Mouse (Mus musculus) heart, embryonic 15.5 days (tissue): ENCODE measurements around the gene Wfdc3. TPM values are rescaled to one million over a fixed set of nuclear protein-coding genes. Genes with fewer than 3 reads are reported as not detected.
A peak's percentile ranks its signal among the peaks of the same experiment; 100 is the strongest.

Experiments used
- ATAC-seq: fragments of 200-750 bp; cut with Nextera tagmentation; replicated peaks from 2 replicates; pipeline ENCODE4 v1.8.0; 2017; ENCODE audit warnings: low read depth, moderate TSS enrichment; ENCODE audit not compliant: insufficient number of reproducible peaks, insufficient read depth, low FRiP score
- H3K27ac ChIP-seq: fragments of 300-500 bp; sonication (generic); 2 replicates; pipeline ENCODE4 v1.5.1; 2015; ENCODE audit warnings: mild to moderate bottlenecking, inconsistent platforms
- H3K27me3 ChIP-seq: fragments of 300-500 bp; sonication (generic); 2 replicates; pipeline ENCODE4 v1.6.1; 2015; ENCODE audit warnings: inconsistent platforms
- H3K36me3 ChIP-seq: fragments of 300-500 bp; sonication (generic); 2 replicates; pipeline ENCODE4 v1.6.1; 2015; ENCODE audit warnings: mild to moderate bottlenecking, inconsistent platforms
- H3K4me1 ChIP-seq: fragments of 300-500 bp; sonication (generic); replicated peaks from 2 replicates; pipeline ENCODE4 v1.6.1; 2015; ENCODE audit warnings: inconsistent platforms
- H3K4me2 ChIP-seq: fragments of 300-500 bp; sonication (generic); 2 replicates; pipeline ENCODE4 v1.6.1; 2015; ENCODE audit warnings: inconsistent platforms, mild to moderate bottlenecking, moderate library complexity
- H3K4me3 ChIP-seq: fragments of 300-500 bp; sonication (generic); 2 replicates; pipeline ENCODE4 v1.5.1; 2015; ENCODE audit warnings: mild to moderate bottlenecking, inconsistent platforms
- H3K9ac ChIP-seq: fragments of 300-500 bp; sonication (generic); 2 replicates; pipeline ENCODE4 v1.6.1; 2015; ENCODE audit warnings: mild to moderate bottlenecking, inconsistent platforms
- H3K9me3 ChIP-seq: fragments of 300-500 bp; sonication (generic); replicated peaks from 2 replicates; pipeline ENCODE4 v1.6.1; 2016; ENCODE audit warnings: inconsistent platforms
- WGBS: fragments of 180-500 bp; shearing (Covaris S2); methylation state at CpG from one replicate; pipeline ENCODE4 v1.1.7; 2015; ENCODE audit warnings: mixed read lengths; 5-methylcytosine and 5-hydroxymethylcytosine counted together
- polyA plus RNA-seq: library from polyadenylated mRNA; unstranded; fragments of >200 nt; fragmentation: Nextera tagmentation; extraction: Ambion mirVana; gene quantifications from 2 replicates; pipeline ENCODE4 v1.2.1, GENCODE M21; 2015

The Wfdc3 gene
- 0.74 and 0.77 TPM in 2 replicates for polyA plus RNA-seq

DNA sequence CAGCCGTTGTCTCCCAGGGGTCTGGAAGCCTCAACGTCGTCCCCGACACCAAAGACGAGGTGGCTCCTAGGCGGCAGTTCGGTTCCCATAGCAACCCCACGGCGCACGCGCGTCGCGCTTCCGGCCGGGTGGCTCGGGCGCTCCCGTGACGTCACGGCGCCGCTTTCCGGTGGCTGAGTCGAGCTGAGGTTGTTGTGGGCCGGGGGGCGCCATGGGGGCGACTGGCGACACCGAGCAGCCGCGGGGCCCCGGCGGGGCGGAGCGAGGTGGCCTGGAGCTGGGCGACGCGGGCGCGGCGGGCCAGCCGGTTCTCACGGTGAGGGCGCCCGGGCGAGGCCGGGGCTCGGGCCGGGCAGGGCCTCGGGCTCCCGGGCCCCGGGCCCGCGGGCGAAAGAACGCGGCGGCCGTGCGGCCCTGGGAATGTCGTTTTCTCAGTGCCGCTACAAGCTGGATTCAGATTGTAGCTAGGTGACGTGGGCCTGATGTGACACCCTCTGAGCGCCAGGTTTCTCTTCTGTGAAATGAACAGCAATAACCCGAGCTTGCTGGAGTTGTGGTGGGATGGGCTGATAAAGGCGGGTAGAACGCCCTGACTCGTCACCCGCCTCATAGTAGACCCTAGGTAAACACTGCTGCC lies at the start of gene Wfdc3, which contains the start of gene Dnttip1:
Gene Wfdc3 (minus strand): TSS at position 89 of the 637 bp plus-strand sequence.
Gene Dnttip1 (plus strand): TSS at position 141 of the 637 bp plus-strand sequence.
- peaks cover 34% of the 10 kb centered on the region; the same call in 1 of the 2 replicates for H3K36me3 ChIP-seq
- H3K4me2 ChIP-seq: peak within 1 kb of the TSS; percentile 86
- H3K27ac ChIP-seq: peak within 1 kb of the TSS; percentile 85
- H3K4me3 ChIP-seq: peak within 1 kb of the TSS; percentile 98
- under 1% methylated on average over 70 of the region's 70 CpGs for WGBS
- no peaks in the 10 kb centered on the region for H3K27me3 ChIP-seq
- H3K9me3 ChIP-seq: no peaks in the 10 kb centered on the region
- H3K9ac ChIP-seq: peak within 1 kb of the TSS; percentile 98
- ATAC-seq: peak; percentile 84
- H3K4me1 ChIP-seq: peaks cover 23% of the 10 kb centered on the region

DNA sequence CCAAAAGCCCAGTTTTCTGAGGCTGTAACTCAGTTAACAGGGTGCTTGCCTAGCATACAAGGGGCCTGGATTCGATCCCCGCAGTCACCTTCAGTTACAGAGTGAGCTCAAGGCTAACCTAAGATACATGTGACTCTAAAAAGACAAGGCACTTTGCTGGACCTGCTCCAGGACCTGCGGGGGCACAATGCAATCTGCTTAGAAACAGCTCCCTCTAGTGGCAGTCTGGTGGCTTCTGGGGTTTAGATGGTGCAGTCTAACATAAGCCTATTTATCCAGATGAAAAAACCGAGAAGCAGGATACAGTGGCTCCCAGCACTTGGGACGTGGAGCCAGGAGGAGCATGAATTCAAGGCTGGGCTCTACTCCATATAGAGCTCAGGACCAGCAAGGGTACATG lies 48.6 kb upstream of the Wfdc3 start:
- Histone ChIP-seq H3K27ac (peak overlapping the region; percentile 76), H3K4me2 (no peak overlapping the region), H3K9me3 (no peaks in the 10 kb centered on the region), H3K27me3 (no peaks in the 10 kb centered on the region), H3K4me1 (peaks cover 16% of the 10 kb centered on the region), H3K9ac (no peak overlapping the region), H3K36me3 (peaks cover 66% of the 10 kb centered on the region), H3K4me3 (no peak overlapping the region)
- ATAC-seq: peak; percentile 48
- 26% methylated on average over 5 of the region's 5 CpGs for WGBS

DNA sequence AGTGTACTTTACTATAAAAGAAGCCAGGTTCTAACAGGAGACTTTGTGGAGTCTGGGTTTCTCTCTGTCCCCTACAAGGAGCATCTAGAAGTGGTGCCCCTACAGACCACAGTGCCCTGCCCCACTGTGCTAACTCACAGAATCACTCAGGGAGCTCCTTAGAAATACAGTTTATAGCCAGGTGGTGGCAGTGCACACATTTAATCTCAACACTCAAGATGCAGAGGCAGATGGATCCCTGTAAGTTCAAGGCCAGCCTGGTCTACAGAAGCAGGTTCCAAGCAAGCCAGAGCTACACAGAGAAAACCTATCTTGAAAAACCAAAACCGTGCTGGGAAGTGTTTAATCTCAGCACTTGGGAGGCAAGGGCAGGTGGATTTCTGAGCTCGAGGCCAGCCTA lies 48.0 kb upstream of the Wfdc3 start:
- no peak for ATAC-seq
- no peak overlapping the region for H3K9ac ChIP-seq
- no peaks in the 10 kb centered on the region for H3K27me3 ChIP-seq
- no peak overlapping the region for H3K4me3 ChIP-seq
- no peak overlapping the region for H3K4me2 ChIP-seq
- no peaks in the 10 kb centered on the region for H3K9me3 ChIP-seq
- H3K4me1 ChIP-seq: peaks cover 16% of the 10 kb centered on the region
- 76% methylated on average over 2 of the region's 2 CpGs for WGBS
- H3K27ac ChIP-seq: peak overlapping the region; percentile 76
- peaks cover 61% of the 10 kb centered on the region for H3K36me3 ChIP-seq

DNA sequence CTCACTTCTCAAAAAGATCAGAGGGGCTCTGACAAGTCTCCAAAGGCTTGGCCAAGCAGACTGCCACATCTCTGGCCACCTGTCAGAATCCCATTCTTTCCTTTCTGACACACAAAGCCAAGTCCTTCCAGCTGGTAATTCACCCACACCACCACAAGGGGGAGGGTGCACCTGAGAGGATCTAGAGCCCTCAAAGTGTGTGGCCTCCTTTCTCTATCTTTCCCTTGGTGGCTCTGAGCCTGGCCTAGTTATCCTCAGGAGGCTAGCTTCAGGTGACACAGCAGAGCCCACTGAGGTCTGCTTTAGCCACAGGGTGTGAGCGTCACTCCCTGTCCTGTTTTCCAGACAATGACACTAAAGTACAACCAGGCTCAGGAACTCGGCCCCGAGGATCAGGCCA lies 47.5 kb upstream of the Wfdc3 start:
- H3K4me1 ChIP-seq: peaks cover 21% of the 10 kb centered on the region
- peak overlapping the region; percentile 76 for H3K27ac ChIP-seq
- no peaks in the 10 kb centered on the region for H3K27me3 ChIP-seq
- H3K9ac ChIP-seq: no peak overlapping the region
- WGBS: 34% methylated on average over 3 of the region's 3 CpGs
- no peak for ATAC-seq
- H3K4me3 ChIP-seq: no peak overlapping the region
- no peaks in the 10 kb centered on the region for H3K9me3 ChIP-seq
- H3K36me3 ChIP-seq: peaks cover 61% of the 10 kb centered on the region
- H3K4me2 ChIP-seq: no peak overlapping the region

DNA sequence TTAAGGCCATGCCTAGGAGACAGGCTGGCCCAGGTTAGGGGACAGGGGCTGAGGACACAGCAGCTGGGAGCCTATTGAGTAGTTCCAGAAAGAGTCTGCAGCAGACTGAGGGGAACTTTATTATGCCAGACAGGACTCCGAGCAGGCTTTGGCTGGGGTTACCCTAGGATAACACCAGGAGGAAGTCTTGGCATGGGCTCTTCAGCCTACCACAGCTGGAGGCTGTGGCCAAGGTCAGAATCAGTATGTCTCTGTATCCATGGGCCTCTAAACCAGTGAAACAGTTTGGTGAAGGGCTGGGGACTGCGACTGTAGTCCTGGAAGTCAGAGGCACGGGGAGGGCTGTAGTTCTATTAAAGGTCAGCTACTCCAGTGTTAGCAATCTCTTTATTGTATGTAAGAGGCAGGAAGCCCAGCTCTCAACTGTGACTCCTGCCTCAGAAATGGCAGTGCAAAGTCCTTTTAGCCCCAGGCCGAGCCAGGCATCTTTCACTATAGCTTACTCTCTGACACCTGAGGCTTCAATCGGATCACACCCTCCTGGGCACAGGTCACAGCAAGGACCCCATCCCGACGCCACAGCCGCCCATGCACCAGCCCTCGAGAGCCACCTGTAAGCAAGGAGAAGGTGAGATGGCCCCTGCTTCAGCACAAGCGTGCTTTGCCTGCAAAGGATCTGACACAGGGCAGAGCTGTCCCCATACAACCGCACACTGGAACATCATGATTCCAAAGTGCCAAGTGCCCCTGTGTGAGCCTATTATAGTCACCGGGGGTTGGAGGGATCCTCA lies 46.9 kb upstream of the Wfdc3 start:
- Histone ChIP-seq H3K27me3 (no peaks in the 10 kb centered on the region), H3K27ac (peak overlapping the region; percentile 76), H3K4me3 (no peak overlapping the region), H3K9me3 (no peaks in the 10 kb centered on the region), H3K4me2 (no peak overlapping the region), H3K36me3 (peaks cover 55% of the 10 kb centered on the region), H3K4me1 (peaks cover 25% of the 10 kb centered on the region), H3K9ac (no peak overlapping the region)
- ATAC-seq: no peak
- WGBS: 83% methylated on average over 12 of the region's 12 CpGs

DNA sequence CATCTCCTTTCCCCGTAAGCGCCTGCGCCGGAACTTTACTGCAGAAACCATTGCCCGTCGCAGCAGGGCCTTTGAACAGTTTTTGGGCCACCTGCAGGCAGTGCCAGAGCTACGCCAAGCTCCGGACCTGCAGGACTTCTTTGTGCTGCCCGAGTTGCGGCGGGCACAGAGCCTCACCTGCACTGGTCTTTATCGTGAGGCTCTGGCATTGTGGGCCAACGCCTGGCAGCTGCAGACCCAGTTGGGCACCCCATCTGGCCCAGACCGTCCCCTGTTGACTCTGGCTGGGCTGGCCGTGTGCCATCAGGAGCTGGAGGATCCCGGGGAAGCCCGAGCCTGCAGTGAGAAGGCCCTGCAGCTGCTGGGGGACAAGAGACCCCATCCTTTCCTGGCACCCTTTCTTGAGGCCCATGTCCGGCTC lies 46.1 kb upstream of the Wfdc3 start:
- 91% methylated on average over 18 of the region's 18 CpGs for WGBS
- Histone ChIP-seq H3K4me3 (no peak overlapping the region), H3K9me3 (no peaks in the 10 kb centered on the region), H3K4me1 (peaks cover 32% of the 10 kb centered on the region), H3K4me2 (no peak overlapping the region), H3K36me3 (peaks cover 49% of the 10 kb centered on the region), H3K9ac (no peak overlapping the region), H3K27me3 (no peaks in the 10 kb centered on the region), H3K27ac (no peak overlapping the region)
- ATAC-seq: no peak

DNA sequence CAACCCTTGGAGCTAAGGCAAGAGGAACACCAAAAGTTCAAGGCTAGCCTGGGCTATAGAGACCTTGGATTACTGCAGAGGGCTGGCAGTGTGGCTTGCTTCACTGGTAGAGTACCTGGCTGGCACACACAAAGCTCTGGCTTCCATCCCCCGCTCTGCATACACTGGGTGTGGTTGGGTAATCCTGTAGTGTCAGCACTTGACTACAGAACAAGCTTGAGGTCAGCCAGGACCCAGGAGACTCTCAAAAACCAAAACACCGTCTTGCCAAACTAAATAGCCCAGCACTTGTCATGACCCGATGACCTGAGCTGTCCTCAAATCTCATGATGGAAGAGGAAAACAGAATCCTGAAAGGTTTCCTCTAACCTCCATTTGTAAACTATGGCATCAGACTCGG lies 44.7 kb upstream of the Wfdc3 start:
- no peak for ATAC-seq
- peaks cover 37% of the 10 kb centered on the region for H3K4me1 ChIP-seq
- no peaks in the 10 kb centered on the region for H3K27me3 ChIP-seq
- H3K27ac ChIP-seq: no peak overlapping the region
- H3K4me3 ChIP-seq: no peak overlapping the region
- 64% methylated on average over 4 of the region's 4 CpGs for WGBS
- H3K4me2 ChIP-seq: no peak overlapping the region
- no peak overlapping the region for H3K9ac ChIP-seq
- H3K9me3 ChIP-seq: no peaks in the 10 kb centered on the region
- H3K36me3 ChIP-seq: peaks cover 45% of the 10 kb centered on the region

DNA sequence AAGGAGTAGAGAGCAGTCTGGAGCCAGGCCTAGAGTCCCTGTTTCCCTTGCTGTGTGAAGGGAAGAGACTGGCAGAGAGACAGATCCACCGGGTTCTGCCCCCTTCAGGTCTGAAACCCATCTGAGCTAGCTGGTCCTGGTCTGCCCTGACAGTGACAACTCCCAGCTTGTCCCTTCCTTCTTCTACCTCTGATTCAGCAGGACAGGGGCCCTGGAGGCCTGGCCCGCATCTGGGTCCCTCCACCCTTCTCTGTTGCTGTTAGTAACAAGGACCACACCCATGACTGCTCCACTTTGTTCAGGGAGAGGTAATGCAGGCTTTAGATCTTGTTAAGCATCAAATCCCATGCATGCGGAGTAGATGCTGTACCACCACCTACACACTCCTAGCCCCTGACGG lies 42.7 kb upstream of the Wfdc3 start:
- no peak for ATAC-seq
- Histone ChIP-seq H3K36me3 (peaks cover 37% of the 10 kb centered on the region), H3K4me3 (no peak overlapping the region), H3K4me1 (peaks cover 33% of the 10 kb centered on the region), H3K4me2 (no peak overlapping the region), H3K9me3 (no peaks in the 10 kb centered on the region), H3K9ac (peak overlapping the region; percentile 41; the same call in 1 of the 2 replicates), H3K27ac (no peak overlapping the region), H3K27me3 (no peaks in the 10 kb centered on the region)
- 58% methylated on average over 4 of the region's 4 CpGs for WGBS

DNA sequence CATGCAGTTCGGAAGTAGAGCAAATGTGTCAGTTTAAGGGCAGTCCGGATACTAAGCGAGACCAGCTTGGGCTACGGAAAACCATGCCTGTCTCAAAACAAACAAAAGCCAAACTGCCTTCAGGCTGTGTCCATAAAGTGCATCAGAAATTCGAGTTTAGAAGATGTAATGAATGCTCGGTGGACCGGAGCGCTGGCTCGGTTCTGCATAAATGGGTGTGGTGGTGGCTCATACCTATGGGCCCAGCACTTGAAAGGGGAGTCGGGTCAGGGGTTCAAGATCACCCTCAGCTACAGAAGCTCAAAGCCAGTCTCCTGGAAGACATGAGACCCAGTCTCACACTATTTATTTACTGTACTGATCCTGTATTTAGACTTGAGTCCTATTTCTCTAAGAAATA lies 42.0 kb upstream of the Wfdc3 start:
- H3K4me1 ChIP-seq: peaks cover 29% of the 10 kb centered on the region
- ATAC-seq: no peak
- WGBS: 79% methylated on average over 10 of the region's 10 CpGs
- H3K27me3 ChIP-seq: no peaks in the 10 kb centered on the region
- H3K9me3 ChIP-seq: no peaks in the 10 kb centered on the region
- no peak overlapping the region for H3K27ac ChIP-seq
- peaks cover 31% of the 10 kb centered on the region for H3K36me3 ChIP-seq
- H3K9ac ChIP-seq: no peak overlapping the region
- peak overlapping the region; percentile 76; the same call in 1 of the 2 replicates for H3K4me3 ChIP-seq
- H3K4me2 ChIP-seq: peak overlapping the region; percentile 78

DNA sequence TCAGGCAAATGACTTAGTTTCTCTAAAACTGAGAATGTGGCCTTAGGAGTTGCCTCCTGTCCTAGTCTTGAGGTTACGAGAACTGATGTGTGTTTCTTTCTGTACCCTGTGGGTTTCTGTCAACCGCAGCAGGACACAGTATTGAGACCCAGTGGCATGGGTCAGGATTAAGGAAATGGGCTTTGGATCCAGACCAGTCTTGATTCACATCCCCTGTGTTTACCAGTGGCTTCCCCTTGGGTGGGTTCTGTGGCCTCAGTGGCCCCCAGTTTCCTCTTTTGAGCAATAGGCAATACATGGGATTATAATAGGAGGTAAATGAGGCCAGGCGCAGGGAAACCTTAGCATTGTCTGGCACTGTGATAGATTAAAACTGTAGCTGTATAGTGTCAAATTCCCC lies 41.3 kb upstream of the Wfdc3 start:
- Histone ChIP-seq H3K9me3 (no peaks in the 10 kb centered on the region), H3K27me3 (no peaks in the 10 kb centered on the region), H3K4me3 (peak overlapping the region; percentile 76), H3K4me1 (peaks cover 26% of the 10 kb centered on the region), H3K4me2 (peak overlapping the region; percentile 78), H3K36me3 (peaks cover 25% of the 10 kb centered on the region), H3K9ac (peak overlapping the region; percentile 92), H3K27ac (peak overlapping the region; percentile 96)
- no peak for ATAC-seq
- WGBS: 77% methylated on average over 3 of the region's 3 CpGs

DNA sequence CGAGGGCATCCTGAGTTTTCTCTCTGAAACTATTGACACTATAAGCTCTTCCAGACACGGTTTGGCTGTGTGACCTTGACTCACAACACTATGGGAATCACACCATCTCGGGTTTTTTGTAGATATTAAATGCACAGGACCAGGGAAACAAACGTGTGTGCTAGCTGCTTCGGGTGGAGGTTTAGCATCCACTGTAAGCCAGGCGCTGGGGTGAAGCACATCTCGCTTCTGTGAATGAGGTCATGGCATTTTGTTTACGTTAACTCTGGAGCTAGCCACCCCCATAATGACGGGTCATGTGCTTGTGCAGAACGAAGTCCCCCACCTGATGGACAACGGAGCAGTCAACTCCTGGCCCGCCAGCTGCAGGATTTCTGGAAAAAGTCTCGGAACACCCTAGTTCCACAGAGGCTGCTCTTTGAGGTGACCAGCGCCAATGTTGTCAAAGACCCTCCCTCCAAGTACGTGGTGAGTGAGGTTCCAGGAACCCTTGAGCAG lies 40.7 kb upstream of the Wfdc3 start:
- H3K4me3 ChIP-seq: peak overlapping the region; percentile 76
- WGBS: 5% methylated on average over 15 of the region's 15 CpGs
- H3K27ac ChIP-seq: peak overlapping the region; percentile 96
- peaks cover 26% of the 10 kb centered on the region for H3K4me1 ChIP-seq
- peak overlapping the region; percentile 92 for H3K9ac ChIP-seq
- peak overlapping the region; percentile 78 for H3K4me2 ChIP-seq
- H3K27me3 ChIP-seq: no peaks in the 10 kb centered on the region
- ATAC-seq: no peak
- H3K36me3 ChIP-seq: peaks cover 19% of the 10 kb centered on the region
- H3K9me3 ChIP-seq: no peaks in the 10 kb centered on the region
